Mouse (Mus musculus): ENCODE measurements around the gene Smim8.

- TF ChIP-seq GATA1 (IDR thresholded peaks at IDR 0.05; ENCODE audit: borderline replicate concordance, low read length) (no peak), FLI1 (IDR thresholded peaks at IDR 0.05; ENCODE audit: low read length) (no peak)
These were observed 55.0 kb downstream of the Smim8 start for GRCm38 (mm10) chr4:34723186-34723585.

Measured in megakaryocyte, embryonic 14.5 days (primary cell).